Mouse (Mus musculus) neural tube, embryonic 12.5 days (tissue): Measurements from ENCODE around the gene Cnga1. TPM values are rescaled to one million over a fixed set of nuclear protein-coding genes. Genes with fewer than 3 reads are reported as not detected.
A peak's percentile ranks its signal among the peaks of the same experiment; 100 is the strongest.

Experiments
- ATAC-seq: fragments of 200-750 bp; cut with Nextera tagmentation; 2 replicates; pipeline ENCODE4 v1.8.0; 2017; ENCODE audit warnings: low read depth, mild to moderate bottlenecking, moderate TSS enrichment, moderate library complexity; ENCODE audit not compliant: low FRiP score
- H3K27ac ChIP-seq: fragments of 300-500 bp; sonication (generic); 2 replicates; pipeline ENCODE4 v1.5.1; 2016
- H3K27me3 ChIP-seq: fragments of 300-500 bp; sonication (generic); replicated peaks from 2 replicates; pipeline ENCODE4 v1.6.1; 2016; ENCODE audit warnings: mild to moderate bottlenecking
- H3K36me3 ChIP-seq: fragments of 300-500 bp; sonication (generic); 2 replicates; pipeline ENCODE4 v1.6.1; 2016; ENCODE audit warnings: mild to moderate bottlenecking
- H3K4me1 ChIP-seq: fragments of 300-500 bp; sonication (generic); 2 replicates; pipeline ENCODE4 v1.6.1; 2016
- H3K4me2 ChIP-seq: fragments of 300-500 bp; sonication (generic); replicated peaks from 2 replicates; pipeline ENCODE4 v1.6.1; 2016; ENCODE audit warnings: mild to moderate bottlenecking
- H3K4me3 ChIP-seq: fragments of 300-500 bp; sonication (generic); 2 replicates; pipeline ENCODE4 v1.5.1; 2016
- H3K9ac ChIP-seq: fragments of 300-500 bp; sonication (generic); 2 replicates; pipeline ENCODE4 v1.6.1; 2016; ENCODE audit warnings: mild to moderate bottlenecking
- H3K9me3 ChIP-seq: fragments of 300-500 bp; sonication (generic); 2 replicates; pipeline ENCODE4 v1.6.1; 2016; ENCODE audit warnings: mild to moderate bottlenecking
- WGBS: fragments of 180-500 bp; shearing (Covaris S2); methylation state at CpG from one replicate; pipeline ENCODE4 v1.1.7; 2016; 5-methylcytosine and 5-hydroxymethylcytosine counted together
- polyA plus RNA-seq: library from polyadenylated mRNA; unstranded; fragments of >200 nt; fragmentation: Nextera tagmentation; extraction: Ambion mirVana; gene quantifications from 2 replicates; pipeline ENCODE4 v1.2.1, GENCODE M21; 2016

The Cnga1 gene
- polyA plus RNA-seq, 1 experiment from 2014 or later, result not detected

DNA sequence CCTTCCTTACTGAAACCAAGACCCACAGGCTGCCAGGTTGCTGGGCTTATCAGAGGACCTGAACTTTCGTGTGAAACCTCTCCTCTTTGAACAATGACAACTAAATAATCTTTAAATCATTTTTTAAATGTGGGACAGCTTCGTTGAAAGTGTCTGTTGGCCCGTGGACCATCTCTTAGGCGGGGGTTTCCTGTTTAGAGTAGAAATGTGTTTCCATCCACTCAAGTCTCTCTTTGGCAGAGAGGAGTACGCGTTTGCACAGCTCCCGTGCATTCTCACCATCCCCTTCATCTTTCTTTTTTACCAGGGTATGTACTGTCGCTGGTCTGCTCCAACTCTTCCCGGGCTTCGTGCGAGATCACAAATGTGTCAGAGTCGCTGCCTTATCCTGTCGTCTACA, 14.3 kb upstream of the Cnga1 start:
- Histone ChIP-seq H3K4me1 (no peaks in the 10 kb centered on the region), H3K27ac (no peak overlapping the region), H3K27me3 (no peaks in the 10 kb centered on the region), H3K4me3 (no peak overlapping the region), H3K36me3 (no peaks in the 10 kb centered on the region), H3K4me2 (no peak overlapping the region), H3K9me3 (no peaks in the 10 kb centered on the region), H3K9ac (no peak overlapping the region)
- 91% methylated on average over 13 of the region's 13 CpGs for WGBS
- ATAC-seq, result no peak

DNA sequence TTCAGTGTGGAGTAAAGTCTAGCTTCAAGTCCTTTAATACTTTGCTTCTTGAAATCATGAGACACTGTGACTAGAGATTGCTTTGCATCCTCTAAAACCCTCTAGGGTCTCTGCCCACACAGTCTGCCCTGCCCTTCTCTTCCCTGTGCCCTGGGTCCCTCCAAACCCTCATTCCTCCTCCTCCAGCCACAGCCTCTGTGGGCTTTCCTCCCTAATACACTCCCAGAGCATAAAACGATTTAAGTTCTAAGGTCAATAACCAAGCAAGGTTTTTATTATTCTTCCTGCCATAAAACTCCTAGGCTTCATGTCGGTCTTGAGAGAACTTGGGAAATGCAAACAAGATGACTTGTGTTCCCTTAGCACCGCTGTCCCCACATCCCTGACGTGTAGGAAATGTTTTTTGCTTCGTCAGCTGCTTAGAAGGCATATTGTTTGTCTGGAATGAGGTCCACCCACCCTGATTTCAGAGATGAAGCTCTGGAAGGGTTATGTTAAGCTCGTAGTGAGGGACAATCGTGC, 12.3 kb upstream of the Cnga1 start:
- Histone ChIP-seq H3K36me3 (no peaks in the 10 kb centered on the region), H3K4me3 (no peak overlapping the region), H3K9me3 (no peaks in the 10 kb centered on the region), H3K27ac (no peak overlapping the region), H3K4me2 (peak overlapping the region; percentile 12; the same call in 1 of the 2 replicates), H3K4me1 (no peaks in the 10 kb centered on the region), H3K9ac (no peak overlapping the region), H3K27me3 (no peaks in the 10 kb centered on the region)
- no peak for ATAC-seq
- 26% methylated on average over 7 of the region's 7 CpGs for WGBS

DNA sequence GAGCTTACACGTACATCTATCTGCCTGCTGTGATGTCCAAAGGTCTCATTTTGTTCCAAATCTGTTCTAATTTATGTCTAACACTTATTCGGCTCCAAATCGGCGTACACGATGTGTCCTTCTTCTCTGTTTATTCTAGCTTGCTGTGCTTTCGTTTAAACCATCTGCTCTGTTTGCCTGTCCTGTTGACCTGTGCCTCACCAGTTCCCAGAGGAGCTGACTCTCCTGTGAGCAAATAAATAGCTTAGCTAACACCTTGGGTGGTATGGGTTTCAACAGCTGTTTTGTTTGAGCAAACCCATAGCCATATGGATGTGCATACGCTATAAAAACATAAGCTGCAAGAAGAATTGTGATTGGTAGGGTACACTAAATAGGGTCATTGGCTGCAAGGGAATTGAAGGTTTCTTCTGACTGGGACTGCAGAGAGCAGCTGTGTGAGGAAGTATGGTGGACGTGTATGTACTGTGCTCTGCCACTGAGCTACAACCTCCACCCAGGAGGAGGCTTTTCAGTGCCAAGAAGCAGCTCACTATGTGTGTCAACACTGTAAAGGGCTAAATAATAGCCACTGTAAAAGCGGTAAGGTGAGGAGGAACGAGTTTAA, 9.1 kb upstream of the Cnga1 start:
- Histone ChIP-seq H3K27ac (no peak overlapping the region), H3K4me2 (no peak overlapping the region), H3K4me3 (no peak overlapping the region), H3K27me3 (peaks cover 17% of the 10 kb centered on the region), H3K9ac (no peak overlapping the region), H3K9me3 (no peaks in the 10 kb centered on the region), H3K4me1 (peaks cover 2% of the 10 kb centered on the region), H3K36me3 (no peaks in the 10 kb centered on the region)
- 71% methylated on average over 10 of the region's 10 CpGs for WGBS
- no peak for ATAC-seq

- Histone ChIP-seq H3K4me2 (no peak overlapping the region), H3K9me3 (no peaks in the 10 kb centered on the region), H3K36me3 (no peaks in the 10 kb centered on the region), H3K9ac (no peak overlapping the region), H3K27me3 (peaks cover 25% of the 10 kb centered on the region), H3K4me3 (no peak overlapping the region), H3K4me1 (peaks cover 8% of the 10 kb centered on the region), H3K27ac (no peak overlapping the region)
- WGBS, result 77% methylated on average over 9 of the region's 9 CpGs
- no peak for ATAC-seq
Measured at GRCm38 (mm10) chr5:72648987-72649735, 5.1 kb upstream of the Cnga1 start.

DNA sequence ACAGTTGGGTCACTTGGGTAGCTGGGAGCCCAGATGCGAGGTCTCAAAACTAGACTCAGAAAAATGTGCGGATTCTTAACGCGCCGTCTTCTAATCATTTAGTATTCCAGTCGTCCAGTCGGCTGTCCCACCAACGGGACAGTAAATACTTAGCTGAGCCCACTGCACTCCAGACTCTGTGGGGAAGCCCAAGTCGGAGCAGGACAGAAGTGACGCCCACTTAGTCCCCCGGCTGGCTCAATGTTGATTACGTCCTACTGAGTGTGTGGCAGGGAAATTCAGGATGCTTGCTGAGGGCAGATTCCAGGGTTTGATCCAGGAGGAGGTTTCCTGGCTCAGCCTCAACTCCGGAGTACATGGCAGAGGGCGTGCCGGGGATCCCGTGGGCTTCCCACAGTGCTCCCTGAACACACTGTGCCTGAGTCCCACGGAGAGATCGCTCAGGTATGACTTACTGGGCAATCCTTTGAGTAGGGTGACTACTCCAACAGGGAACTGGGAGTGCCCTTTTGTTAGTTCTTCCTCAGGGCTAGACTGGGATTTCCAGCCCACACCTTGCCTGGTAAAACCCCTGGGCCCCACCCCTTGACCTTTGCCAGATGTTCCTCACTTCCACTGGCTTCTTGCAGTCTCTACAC, 4.0 kb upstream of the Cnga1 start:
- Histone ChIP-seq H3K4me2 (peak overlapping the region; percentile 93), H3K9me3 (no peaks in the 10 kb centered on the region), H3K4me1 (peaks cover 8% of the 10 kb centered on the region), H3K9ac (peak overlapping the region; percentile 33; the same call in 1 of the 2 replicates), H3K27ac (no peak overlapping the region), H3K4me3 (peak overlapping the region; percentile 47), H3K36me3 (no peaks in the 10 kb centered on the region), H3K27me3 (peaks cover 25% of the 10 kb centered on the region)
- peak; percentile 73 for ATAC-seq
- 6% methylated on average over 18 of the region's 18 CpGs for WGBS

DNA sequence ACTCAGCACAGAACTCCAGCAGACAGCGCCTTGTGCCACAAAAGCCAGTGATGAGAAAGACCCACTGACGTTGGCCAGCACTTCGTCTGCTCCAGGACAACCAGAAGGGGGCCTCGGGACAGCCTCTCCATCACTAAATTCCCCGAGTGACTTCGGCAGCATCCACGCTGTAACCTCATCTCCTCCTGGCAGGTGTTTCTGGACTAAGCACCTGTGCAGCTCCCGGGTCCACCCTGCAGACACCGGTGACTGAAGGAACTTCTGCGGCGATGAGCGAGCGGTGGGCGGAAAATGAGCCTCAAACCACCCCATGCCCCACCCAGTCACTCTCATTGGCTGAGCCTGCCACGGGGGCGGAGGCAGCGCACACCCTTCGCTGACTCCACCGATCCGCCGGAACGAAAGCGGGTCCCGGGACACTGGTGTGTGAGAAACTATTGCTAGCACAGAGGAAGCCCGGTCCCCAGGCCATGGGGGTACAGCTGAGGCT, 3.4 kb upstream of the Cnga1 start, which contains the start of gene Nipal1:
Gene Nipal1 (plus strand): TSS at position 378 of the 490 bp plus-strand sequence.
- Histone ChIP-seq H3K4me2 (peak within 1 kb of the TSS; percentile 93), H3K36me3 (no peaks in the 10 kb centered on the region), H3K27me3 (peaks cover 25% of the 10 kb centered on the region), H3K9me3 (no peaks in the 10 kb centered on the region), H3K27ac (no peak within 1 kb of the TSS), H3K4me1 (peaks cover 8% of the 10 kb centered on the region), H3K4me3 (peak within 1 kb of the TSS; percentile 47), H3K9ac (peak within 1 kb of the TSS; percentile 33; the same call in 1 of the 2 replicates)
- peak; percentile 97 for ATAC-seq
- WGBS, result under 1% methylated on average over 25 of the region's 25 CpGs

GRCm38 (mm10) chr5:72646996-72647395, 2.9 kb upstream of the Cnga1 start:
- H3K9ac ChIP-seq, result no peak overlapping the region
- H3K9me3 ChIP-seq, result no peaks in the 10 kb centered on the region
- peaks cover 8% of the 10 kb centered on the region for H3K4me1 ChIP-seq
- WGBS, result 37% methylated on average over 10 of the region's 10 CpGs
- ATAC-seq, result peak; percentile 10; the same call in 1 of the 2 replicates
- peak overlapping the region; percentile 93 for H3K4me2 ChIP-seq
- H3K36me3 ChIP-seq, result no peaks in the 10 kb centered on the region
- peaks cover 25% of the 10 kb centered on the region for H3K27me3 ChIP-seq
- H3K27ac ChIP-seq, result no peak overlapping the region
- H3K4me3 ChIP-seq, result peak overlapping the region; percentile 47

GRCm38 (mm10) chr5:72646131-72646530, 2.1 kb upstream of the Cnga1 start:
- no peak for ATAC-seq
- peaks cover 25% of the 10 kb centered on the region for H3K27me3 ChIP-seq

GRCm38 (mm10) chr5:72643655-72644054, 420 bp downstream of the Cnga1 start:
- ATAC-seq, result no peak
- no peak overlapping the region for H3K4me2 ChIP-seq
- H3K9ac ChIP-seq, result no peak overlapping the region
- H3K27me3 ChIP-seq, result peaks cover 13% of the 10 kb centered on the region
- no peak overlapping the region for H3K4me3 ChIP-seq
- peaks cover 8% of the 10 kb centered on the region for H3K4me1 ChIP-seq
- H3K9me3 ChIP-seq, result no peaks in the 10 kb centered on the region
- H3K27ac ChIP-seq, result no peak overlapping the region
- 78% methylated on average over 7 of the region's 7 CpGs for WGBS
- H3K36me3 ChIP-seq, result no peaks in the 10 kb centered on the region

More at GRCm38 (mm10) chr5:72646131-72646530, 2.1 kb upstream of the Cnga1 start:
- no peak overlapping the region for H3K4me2 ChIP-seq
- no peak overlapping the region for H3K4me3 ChIP-seq
- H3K27ac ChIP-seq, result no peak overlapping the region
- H3K9ac ChIP-seq, result no peak overlapping the region
- H3K4me1 ChIP-seq, result peaks cover 8% of the 10 kb centered on the region
- 43% methylated on average over 10 of the region's 10 CpGs for WGBS
- no peaks in the 10 kb centered on the region for H3K36me3 ChIP-seq
- no peaks in the 10 kb centered on the region for H3K9me3 ChIP-seq

DNA sequence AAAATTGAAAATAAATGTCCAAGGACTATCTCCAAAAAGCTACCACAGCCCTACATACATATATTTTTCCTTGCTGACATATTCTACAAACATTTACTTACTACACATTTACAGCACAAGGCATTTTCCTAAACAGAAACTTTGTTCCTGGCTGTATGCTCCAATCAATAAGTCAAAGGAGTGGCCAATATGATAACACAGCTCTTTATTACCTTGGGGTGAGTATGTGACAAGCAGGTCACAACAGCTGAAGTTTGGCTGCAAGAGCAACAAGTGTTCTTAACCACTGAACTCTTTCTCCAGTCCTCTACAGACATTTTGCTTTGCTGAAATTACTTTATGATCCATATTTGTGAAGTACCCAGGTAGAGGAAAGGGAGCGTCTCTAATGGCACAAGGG, 4.0 kb downstream of the Cnga1 start:
- Histone ChIP-seq H3K4me2 (no peak overlapping the region), H3K36me3 (no peaks in the 10 kb centered on the region), H3K4me3 (no peak overlapping the region), H3K27ac (no peak overlapping the region), H3K9ac (no peak overlapping the region), H3K9me3 (no peaks in the 10 kb centered on the region), H3K27me3 (no peaks in the 10 kb centered on the region), H3K4me1 (no peaks in the 10 kb centered on the region)
- no peak for ATAC-seq
- WGBS, result 93% methylated on average over 1 of the region's 1 CpGs

DNA sequence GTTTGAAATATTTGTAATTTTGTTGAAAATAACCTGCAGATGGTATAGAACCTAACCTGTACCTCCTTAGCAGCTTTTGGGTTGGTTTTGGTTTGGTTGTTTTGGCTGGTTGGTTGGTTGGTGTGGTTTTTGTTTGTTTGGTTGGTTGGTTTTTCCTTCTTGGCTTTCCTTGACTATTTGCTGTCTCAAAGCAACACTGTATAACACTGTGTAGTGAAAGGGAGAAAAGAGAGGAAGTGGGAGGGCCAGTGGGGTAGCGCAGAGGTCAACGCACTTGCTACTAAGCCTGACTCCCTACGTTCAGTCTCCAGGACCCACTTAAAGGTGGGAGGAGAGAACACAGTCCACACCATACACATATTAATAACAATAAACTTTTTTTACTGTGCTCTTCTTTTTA, 7.5 kb downstream of the Cnga1 start:
- H3K9me3 ChIP-seq, result no peaks in the 10 kb centered on the region
- H3K4me2 ChIP-seq, result no peak overlapping the region
- no peaks in the 10 kb centered on the region for H3K36me3 ChIP-seq
- 88% methylated on average over 3 of the region's 3 CpGs for WGBS
- no peaks in the 10 kb centered on the region for H3K27me3 ChIP-seq
- no peak overlapping the region for H3K27ac ChIP-seq
- no peaks in the 10 kb centered on the region for H3K4me1 ChIP-seq
- no peak overlapping the region for H3K9ac ChIP-seq
- H3K4me3 ChIP-seq, result no peak overlapping the region
- ATAC-seq, result no peak

- Histone ChIP-seq H3K36me3 (no peaks in the 10 kb centered on the region), H3K9ac (no peak overlapping the region), H3K9me3 (no peaks in the 10 kb centered on the region), H3K4me1 (no peaks in the 10 kb centered on the region), H3K4me3 (no peak overlapping the region), H3K27me3 (no peaks in the 10 kb centered on the region), H3K27ac (no peak overlapping the region), H3K4me2 (no peak overlapping the region)
- ATAC-seq, result no peak
- WGBS, result 71% methylated on average over 3 of the region's 3 CpGs
Measured at GRCm38 (mm10) chr5:72636122-72636521, 8.0 kb downstream of the Cnga1 start.
